Mouse (Mus musculus): Measurements from ENCODE around the gene 4931422A03Rik.
"Not testable (repeated sequence)": the region's sequence is repeated elsewhere in the genome, so short reads cannot be mapped to it uniquely, and the experiment has no call there.

4931422A03Rik gene

DNA sequence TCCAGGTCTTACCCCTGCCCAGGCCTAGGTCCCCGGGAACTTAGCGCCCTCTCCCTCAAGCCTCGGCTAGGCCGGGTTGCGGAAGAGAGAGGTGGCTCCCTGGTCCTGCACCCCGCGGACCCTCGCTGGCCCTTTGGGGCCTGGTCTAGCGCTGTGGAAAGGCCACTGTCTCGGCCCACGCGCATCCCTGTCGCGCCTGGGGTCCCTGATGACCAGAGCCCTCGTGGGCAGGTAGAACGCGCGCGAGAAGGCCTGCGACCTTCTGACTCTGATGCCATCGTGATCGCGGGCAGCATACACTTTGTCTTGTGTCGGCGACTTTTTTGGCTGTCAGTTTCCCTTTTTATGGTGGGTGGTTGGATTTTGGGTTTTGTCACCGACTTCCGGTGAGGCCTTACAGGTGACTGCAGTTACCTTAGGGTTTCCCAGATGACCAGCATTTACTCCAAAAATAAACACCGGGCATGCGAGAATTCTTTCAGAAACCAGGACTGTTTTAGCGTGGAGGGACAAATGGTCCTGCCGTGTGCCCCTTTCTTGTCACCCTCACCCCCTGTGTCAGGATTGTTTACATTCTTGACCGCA lies at the start of gene 4931422A03Rik:
Gene 4931422A03Rik (minus strand): TSS at position 223 of the 585 bp plus-strand sequence.
- DNase-seq, result no peak

DNA sequence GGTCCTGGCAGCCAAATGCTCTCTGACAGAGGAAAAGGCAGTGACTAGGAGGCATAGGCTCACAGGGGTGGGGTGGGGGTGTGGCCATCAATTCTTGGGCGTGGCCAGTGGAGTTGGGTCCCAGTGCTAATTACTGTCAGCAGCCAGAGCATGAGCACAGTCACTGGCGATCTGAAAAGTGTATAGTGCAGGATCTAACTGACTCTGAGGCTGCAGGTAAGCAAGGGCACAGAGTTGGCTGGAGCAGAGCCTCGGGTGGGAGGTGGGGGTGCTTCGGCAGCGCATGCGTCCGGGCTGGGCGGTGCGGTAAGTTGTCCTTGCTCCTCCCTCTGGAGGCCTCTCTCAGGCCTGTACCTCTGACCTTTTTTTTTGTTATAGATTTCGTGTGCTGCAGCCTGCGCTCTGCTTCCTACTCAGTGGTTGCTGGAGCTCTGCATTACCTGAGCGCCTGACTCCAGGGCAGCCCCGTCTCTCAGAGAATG lies 41.6 kb upstream of the 4931422A03Rik start, which contains the start of gene Cd59b:
Gene Cd59b (plus strand): TSS at position 146 of the 482 bp plus-strand sequence.
- peak; percentile 47 to 58 for DNase-seq

DNA sequence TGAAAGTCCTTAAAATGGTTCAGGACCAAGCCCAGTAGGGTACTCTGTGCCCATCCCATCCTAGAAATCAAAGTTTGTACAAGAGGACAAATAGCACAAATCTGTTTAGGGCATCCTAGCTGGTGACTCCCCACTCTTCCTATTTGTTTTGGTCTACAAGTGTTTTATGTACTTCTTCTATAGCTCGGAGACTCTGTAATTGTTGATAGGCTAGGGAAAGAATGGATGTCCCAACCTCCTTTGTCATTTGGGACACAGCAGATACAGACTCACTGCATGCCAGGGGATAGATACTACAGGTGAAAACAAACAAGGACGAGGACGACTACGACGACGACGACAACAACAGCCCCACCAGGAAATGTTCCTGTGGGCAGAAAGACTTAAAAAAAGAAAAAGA lies 40.3 kb upstream of the 4931422A03Rik start, which contains the start of gene Gm10799:
Gene Gm10799 (minus strand): TSS at position 101 of the 400 bp plus-strand sequence.
- DNase-seq, result not testable (repeated sequence)

DNA sequence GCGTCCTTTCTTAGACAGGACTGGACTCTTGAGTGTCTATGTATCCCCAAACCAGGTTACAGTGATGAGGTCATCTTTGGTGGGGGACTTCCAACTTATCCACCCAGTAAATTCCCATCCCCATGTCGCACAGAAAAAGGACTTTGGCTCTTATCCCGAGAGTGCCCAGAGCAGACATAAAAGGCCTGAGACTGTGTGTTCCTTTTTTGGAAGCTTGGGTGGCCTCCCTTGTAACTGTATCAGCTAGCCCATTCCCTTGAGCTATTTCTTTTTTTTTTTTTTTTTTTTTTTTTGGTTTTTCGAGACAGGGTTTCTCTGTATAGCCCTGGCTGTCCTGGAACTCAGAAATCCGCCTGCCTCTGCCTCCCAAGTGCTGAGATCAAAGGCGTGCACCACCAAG lies 37.4 kb upstream of the 4931422A03Rik start, which contains the start of gene Gm10912:
Gene Gm10912 (plus strand): TSS at position 301 of the 400 bp plus-strand sequence.
- not testable (repeated sequence) for DNase-seq

DNA sequence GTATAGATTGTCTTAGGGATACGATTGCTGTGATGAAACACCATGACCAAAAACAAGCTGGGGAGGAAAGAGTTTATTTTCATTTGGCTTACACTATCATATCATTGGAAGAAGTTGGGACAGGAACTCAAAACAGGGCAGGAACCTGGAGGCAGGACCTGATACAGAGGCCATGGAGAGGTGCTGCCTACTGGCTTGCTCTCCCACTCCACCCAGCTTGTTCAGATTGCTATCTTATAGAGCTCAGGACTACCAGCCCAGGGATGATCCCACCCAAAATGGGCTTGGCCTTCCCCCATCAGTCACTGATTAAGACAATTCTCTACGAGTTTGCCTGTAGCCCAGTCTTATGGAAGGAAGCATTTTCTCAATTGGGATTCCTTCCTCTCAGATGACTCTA lies 36.0 kb upstream of the 4931422A03Rik start:
- DNase-seq, result no peak

DNA sequence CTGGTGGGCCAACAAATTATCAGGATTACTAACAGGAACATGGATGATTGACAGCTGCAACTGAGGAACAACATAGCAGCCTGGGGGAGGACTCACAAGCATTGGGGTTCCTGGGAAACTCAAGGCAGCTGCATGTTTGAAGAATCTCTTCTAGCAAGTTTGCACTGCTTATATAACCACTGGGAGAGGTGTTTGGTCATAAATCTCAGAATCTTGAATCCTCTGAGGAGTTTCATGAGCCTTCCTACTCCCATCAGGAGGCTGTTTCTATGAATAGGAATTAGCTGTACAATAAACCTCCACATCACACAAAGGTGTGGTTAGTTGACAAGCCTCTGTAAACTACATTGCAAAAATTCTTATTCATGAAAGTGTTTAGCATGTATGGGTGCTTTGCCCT lies 34.5 kb upstream of the 4931422A03Rik start:
- no peak for DNase-seq

DNA sequence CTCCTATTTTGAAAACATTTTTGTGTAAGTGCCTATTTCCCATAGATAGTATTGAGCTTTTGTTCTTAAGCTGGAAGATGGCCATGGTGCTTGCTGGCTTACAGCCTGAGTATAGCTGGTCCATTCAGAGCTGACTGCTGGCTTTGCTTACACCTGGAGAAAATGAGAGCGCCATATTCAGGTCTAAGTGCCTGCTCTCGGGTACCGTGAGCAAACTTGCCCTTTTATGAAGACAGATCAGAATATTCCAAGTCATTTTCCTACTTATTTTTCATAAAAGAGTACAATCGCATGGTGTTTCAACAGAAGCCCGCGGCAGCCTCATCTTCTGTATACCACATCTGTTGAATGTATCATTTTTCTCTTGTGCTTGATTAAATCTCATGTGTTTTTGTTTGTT lies 32.8 kb upstream of the 4931422A03Rik start:
- DNase-seq, result no peak

DNA sequence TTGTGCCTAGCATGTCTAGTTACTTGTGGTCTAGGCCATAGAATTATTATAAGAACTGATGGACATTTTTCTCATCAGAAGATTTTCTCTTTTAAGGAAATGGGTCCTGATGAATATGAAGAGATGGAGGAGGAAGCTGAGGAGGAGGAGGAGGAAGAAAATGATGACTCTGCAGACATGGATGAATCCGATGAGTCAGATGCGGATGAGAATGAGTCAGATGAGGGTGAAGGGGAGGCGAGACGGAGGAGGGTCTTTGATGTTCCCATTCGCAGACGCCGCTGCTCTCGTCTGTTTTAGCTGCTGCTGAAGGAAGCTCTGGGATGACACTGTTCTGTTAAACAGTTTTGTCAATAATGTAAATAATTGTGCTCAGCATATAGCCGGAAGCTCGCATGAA lies 31.6 kb upstream of the 4931422A03Rik start:
- no peak for DNase-seq

DNA sequence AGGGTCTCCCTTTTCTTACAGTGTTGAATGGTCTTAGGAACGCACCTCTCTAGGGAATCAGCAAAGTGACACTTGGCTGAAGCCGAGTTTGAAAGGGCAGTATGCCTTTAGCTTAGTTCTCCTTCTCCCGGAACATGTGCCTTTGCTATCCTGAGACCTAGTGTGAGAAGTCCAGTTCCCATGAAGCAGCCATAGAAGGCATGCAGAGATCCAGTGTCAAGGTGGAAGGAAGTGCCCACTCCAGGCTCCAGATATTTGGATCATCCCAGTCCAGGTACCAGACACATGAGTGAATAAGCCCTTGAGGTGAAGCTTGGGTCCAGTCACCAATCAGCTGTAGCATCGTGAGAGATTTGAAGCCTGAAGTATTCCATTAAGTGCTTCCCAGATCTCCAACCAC lies 30.8 kb upstream of the 4931422A03Rik start:
- DNase-seq, result no peak

DNA sequence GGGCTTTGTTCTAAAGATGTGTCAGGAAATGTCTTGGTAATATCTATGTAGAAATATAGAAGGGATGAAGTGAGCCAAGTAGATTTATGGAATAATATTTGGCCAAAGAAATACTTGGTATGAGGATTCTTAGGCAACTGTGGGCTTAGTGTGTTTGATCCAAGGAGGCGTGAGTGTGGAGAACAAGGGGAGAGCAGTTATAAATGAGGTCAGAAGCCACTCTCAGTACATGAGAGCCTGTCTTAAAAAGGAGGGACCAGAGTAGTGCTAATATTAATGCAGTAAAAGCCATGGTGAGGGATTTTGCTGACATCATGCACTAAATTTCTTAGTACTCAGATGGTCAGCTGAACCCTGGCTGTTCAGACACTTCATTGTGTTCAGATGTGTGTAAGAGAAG lies 30.2 kb upstream of the 4931422A03Rik start:
- DNase-seq, result no peak

DNA sequence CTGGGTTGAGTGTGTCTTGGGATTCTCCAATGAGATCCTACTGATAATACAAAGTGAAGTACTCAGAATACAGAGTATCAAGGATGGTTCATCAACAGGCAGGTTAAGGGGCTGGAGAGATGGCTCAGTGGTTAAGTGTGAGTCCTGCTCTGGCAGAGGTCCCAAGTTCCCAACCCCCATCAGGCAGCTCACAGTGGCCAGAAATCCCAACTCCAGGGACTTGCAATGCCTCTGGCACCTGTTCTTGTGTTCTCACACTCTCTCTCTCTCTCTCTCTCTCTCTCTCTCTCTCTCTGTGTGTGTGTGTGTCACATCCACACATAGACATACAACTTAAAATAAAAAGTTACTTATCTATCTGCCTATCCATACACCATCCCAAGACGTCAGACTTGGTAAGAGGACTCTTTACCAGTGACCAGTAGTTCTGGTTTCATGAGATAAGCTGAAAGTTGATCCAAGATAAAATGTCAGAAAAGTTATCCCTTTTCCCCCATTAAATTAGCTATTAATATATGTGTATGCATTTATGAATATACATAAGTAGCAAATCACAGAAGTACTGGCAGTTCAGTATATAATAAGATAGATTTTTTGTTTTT lies 16.4 kb upstream of the 4931422A03Rik start:
- no peak for DNase-seq

DNA sequence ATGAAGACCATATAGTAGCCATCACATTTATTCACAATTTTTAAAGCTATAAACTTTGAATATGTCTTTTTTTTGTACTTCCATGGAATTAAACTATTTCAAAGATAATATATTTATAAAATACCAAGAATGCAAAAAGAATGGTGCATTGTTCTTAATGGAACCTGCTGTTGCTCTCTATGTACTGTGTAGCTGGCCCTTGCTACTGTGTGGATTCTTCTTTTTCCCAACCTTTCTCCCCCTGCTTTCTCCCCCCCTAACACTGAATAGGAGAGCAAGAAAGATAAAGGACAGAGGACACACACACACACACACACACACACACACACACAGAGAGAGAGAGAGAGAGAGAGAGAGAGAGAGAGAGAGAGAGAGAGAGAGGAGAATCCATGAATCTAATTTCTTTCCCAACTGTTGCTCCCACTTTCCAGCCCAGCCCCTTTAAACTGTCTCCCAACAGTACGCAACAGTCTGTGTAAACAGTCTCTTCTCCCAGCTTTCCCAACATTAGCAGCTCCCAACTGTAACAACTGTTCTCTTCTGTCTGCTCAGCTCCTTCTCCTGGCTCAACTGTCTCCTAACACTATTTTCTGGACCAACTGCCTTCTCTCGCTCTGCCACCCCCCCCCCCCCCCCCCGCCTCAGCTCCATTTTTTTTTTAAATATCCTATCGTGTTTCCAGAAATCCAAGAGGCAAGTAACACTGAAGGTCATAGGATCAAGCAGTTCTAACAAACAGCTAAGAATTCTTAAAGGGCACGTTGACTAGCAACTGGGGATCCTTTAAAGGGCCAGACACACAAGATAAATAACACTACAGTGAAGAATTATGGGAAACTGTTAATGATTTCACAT lies 15.7 kb upstream of the 4931422A03Rik start:
- DNase-seq, result no peak

DNA sequence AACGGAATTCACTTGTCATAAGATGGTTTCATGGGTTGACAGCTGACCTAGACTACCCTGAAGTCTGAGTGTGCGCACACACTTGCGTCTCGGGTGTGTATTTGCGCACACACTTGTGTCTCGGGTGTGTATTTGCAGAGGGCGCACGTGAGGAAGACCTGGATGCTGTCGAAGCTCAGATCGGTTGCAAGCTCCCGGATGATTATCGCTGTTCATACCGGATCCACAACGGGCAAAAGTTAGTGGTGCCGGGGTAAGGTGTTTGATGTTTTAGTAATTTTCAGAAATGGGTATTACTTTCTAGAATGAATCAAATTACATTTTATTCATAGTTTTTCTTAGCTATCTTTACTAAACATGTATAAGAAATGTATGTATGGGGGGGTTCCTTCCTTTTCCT lies 14.6 kb upstream of the 4931422A03Rik start:
- no peak for DNase-seq

DNA sequence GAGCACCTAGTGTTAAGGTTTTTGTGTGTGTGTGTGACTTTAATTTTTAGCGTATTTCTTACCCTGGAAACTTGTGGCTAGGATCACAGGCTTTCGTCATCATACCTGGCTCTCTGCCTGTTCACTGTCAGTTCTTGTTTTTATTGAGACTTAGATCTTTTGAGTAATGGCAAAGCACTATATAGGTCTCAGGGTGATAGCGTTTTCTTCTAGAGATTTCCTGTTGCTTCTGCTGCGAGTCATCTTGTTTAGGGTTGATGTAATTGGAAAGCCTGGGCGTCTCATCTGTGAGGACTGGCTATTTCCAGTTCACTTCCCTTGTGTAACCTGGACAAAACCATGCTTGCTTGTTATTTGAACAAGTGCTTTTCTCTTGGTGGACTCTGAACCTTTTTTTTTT lies 13.5 kb upstream of the 4931422A03Rik start:
- DNase-seq, result no peak

DNA sequence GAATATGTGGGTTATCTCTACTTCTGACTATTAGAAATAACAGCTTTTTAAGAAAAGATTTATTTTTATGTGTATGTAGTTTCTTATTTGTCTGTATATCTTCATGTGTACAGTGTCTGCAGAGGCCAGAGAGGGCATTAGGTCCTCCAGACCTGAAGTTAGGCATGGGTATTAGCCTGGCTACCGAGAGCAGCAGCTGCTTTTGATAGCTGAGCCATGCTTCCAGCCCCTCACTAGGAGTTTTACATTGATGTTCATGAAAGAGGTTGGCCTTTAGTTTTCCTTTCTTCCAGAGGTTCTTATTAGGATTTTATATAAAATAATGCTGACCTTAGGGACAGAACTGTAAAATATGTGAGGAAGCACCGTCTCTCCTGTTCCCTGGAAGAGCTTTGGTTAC lies 10.1 kb upstream of the 4931422A03Rik start:
- no peak for DNase-seq

DNA sequence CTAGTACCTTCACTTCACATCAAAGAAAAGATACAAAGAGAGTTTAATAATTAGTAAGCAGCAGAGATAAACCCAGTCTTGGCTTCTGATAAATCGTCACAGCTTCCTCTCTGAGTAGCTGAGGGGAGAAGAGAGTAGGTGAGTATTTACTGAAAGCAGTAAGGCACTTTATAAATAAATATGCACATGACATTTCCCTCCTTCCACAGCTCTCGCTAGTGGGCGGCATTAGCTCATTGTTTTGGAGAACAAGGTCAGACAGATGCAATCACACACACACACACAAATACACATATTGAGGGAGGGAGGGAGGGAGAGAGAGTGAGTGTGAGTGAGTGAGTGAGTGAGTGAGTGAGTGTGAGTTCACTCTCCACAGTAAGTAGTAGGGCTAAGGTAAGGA lies 8.2 kb upstream of the 4931422A03Rik start:
- no peak for DNase-seq

DNA sequence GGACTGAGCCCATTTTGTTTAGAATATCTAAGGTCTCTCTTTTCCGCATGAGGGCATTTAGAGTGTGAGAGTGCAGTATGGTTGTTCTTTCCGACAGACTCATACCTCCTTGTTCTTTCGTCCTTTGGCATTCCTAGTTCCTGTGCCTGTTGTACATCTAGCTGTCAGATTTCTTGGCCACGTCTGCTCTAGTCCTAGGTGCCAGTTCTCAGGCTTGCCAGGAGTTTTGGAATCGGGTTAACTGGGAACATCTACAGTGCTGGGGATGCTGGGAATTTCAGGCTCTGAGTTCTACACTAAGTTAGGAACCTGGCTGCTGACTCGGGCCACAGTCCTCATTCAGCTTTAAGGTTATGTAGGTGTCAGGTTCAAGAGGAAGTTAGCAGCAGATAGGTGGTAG lies 7.4 kb upstream of the 4931422A03Rik start:
- DNase-seq, result peak in 1 of 2 experiments; percentile 18

DNA sequence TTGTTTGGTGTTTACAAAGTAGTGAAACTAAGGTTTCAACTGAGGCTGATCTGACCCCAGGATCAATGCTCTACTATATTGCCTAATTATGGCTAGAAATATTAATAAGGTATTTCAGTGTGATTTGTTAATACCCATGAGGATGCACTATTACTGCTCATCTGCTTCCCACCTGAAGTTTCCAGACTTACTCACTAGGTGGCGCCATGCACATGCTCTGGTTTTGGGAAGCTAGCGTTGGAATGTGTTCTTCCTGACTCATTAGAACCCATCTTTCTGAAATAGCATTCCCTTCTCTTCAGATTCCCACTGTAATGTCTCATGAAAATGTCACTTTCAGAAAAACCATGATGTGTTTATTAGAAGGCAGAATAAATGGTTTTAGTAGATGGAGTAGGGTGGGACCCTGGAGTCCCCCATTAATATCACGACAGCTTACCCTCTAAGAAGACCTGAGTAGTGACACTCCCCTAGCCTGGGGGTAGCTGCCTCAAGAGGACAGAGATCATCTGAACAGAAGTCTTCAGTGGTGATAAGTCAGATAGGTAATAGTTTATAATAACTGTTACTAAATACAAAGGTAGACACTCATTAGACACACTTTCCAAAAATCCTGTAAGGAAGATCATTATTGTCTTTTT lies 6.8 kb upstream of the 4931422A03Rik start:
- DNase-seq, result peak; percentile 67 to 73

DNA sequence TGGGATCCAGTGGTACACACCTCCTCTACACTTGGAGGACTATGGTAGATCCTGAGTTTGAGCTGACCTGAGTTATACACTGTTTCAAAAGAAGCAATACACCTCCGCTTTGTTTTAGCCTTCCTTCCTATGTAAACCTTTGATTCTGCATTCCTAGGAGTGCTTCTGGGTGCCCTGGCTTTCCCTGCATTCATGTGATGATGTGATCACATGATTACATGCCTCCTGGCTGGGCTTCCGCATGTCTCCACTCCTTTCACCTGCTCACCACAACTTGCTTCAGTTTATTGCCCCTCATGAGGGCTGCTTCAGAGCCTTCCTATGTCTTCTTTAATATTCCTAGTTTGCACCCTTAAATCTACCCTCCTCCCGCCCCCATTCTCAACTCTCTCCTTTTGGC lies 3.9 kb upstream of the 4931422A03Rik start:
- DNase-seq, result no peak

DNA sequence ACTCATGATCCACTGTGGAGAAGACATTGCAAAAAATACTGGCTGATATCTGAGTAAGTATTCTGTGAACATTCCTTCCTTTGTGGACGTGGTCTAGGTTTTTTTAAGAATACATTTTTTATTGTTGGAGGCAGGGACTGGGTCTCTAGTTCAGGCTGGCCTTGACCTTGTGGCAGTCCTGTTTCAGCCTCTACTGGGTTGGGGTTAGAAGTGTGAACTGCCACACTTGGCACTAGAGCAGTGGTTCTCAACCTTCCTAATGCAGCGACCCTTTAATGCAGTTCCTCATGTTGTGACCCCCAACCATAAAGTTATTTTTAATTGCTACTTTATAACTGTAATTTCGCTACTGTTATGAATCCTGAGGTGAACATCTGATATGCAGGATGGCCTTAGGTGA lies 2.2 kb upstream of the 4931422A03Rik start:
- no peak for DNase-seq

DNA sequence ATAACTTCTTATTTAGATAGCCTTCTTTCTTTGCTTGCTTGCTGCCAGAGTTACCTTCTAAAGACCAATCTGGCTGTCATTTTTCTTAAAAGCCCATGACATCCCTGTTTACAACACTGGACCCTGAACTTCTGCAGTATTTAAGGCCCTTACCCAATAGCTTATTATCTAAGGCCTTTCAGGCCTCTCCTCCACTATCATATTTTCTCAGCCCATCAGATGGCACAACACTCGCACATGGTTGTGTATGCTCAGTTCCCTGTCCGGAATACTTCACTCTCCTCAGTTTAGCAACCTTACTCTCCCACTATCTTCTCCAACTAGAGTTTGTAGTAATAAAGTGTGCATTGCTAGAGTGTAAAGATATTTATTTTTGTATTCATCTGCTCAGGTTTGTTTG lies 913 bp upstream of the 4931422A03Rik start:
- no peak for DNase-seq

DNA sequence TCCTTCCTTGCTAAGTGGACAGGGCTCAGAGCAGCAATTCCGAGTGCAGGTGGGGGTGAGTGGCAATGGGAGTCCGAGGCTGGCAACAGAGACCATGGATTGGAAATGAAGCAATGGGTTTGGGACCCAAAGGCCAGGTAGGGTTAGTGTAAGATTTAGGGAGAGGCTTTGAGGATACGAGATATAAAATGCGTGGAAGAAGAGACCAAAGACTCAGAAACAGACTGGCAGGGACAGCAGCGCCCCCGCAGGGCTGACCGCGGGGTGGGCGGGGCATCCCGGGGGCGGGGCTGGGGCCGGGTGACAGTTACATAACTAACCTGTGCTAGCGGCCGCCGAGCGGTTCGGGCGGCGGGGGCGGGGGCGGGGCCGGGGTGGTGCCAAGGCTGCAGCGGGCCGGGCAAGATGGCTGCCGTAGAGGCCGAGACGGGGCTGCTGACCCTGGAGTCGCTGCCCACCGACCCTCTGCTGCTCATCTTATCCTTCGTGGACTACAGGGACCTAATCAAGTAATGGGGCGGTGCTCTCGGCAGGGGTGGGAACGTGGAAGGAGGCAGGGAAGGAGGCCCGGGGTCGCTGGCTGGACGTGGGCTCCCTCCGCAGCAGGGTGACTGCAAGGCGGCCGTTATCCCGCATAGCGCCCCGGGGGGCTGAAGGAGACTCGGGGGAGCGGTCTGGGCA lies 563 bp downstream of the 4931422A03Rik start, which contains the start of gene Fbxo3:
Gene Fbxo3 (plus strand): TSS at position 264 of the 681 bp plus-strand sequence.
- DNase-seq, result peak; percentile 84 to 93

All from cerebellum, adult 18-20 months (tissue).